Mouse (Mus musculus) spleen, adult 2 months (tissue): ENCODE data around the gene Hlcs. TPM values are rescaled to one million over a fixed set of nuclear protein-coding genes. Genes with fewer than 3 reads are reported as not detected.

Experiments
- DNase-seq, 2 experiments: peaks; one replicate each; pipeline versions ENCODE4 v3.0.0 to v3.0.0-alpha.2; 2012 to 2021; ENCODE audit warnings: low spot score in 2 of 2, low read depth in 1 of 2
- H3K27ac ChIP-seq: fragments of 200-500 bp; 2 replicates; pipeline ENCODE4 v1.5.1; 2012; ENCODE audit warnings: low read length, inconsistent platforms; ENCODE audit not compliant: insufficient read depth
- H3K27me3 ChIP-seq: fragments of 200-500 bp; 2 replicates; pipeline ENCODE4 v1.6.1; 2012; ENCODE audit warnings: mild to moderate bottlenecking, moderate library complexity, low read length, inconsistent platforms; ENCODE audit not compliant: control insufficient read depth, insufficient read depth
- H3K36me3 ChIP-seq: fragments of 200-500 bp; 2 replicates; pipeline ENCODE4 v1.6.1; 2012; ENCODE audit warnings: mild to moderate bottlenecking, low read length, inconsistent platforms; ENCODE audit not compliant: control insufficient read depth, insufficient read depth
- H3K4me1 ChIP-seq: fragments of 200-500 bp; 2 replicates; pipeline ENCODE4 v1.6.1; 2011; ENCODE audit warnings: inconsistent platforms; ENCODE audit not compliant: control insufficient read depth, insufficient read depth, insufficient read length
- H3K4me3 ChIP-seq: fragments of 200-500 bp; 2 replicates; pipeline ENCODE4 v1.5.1; 2011; ENCODE audit warnings: mild to moderate bottlenecking, inconsistent platforms; ENCODE audit not compliant: insufficient read depth, insufficient read length; ENCODE audit errors: extremely low read depth
- CTCF ChIP-seq: fragments of 200-500 bp; IDR thresholded peaks from 2 replicates; pipeline ENCODE4 v1.5.1; 2011; ENCODE audit warnings: mild to moderate bottlenecking, inconsistent platforms; ENCODE audit not compliant: insufficient read depth, insufficient read length, insufficient replicate concordance; ENCODE audit errors: extremely low read depth
- POLR2A ChIP-seq: fragments of 200-500 bp; IDR thresholded peaks from 2 replicates; pipeline ENCODE4 v1.6.1; 2011; ENCODE audit warnings: low read depth, low read length, inconsistent platforms
- WGBS: fragments of 180-500 bp; shearing (Covaris S2); methylation state at CpG from one replicate; pipeline ENCODE4 v1.1.7; 2018; 5-methylcytosine and 5-hydroxymethylcytosine counted together
- polyA plus RNA-seq: library from polyadenylated mRNA; depleted of rRNA; stranded (reverse); fragments of >200 nt; gene quantifications from 2 replicates; pipeline ENCODE4 v1.2.3, GENCODE M21; 2012

Gene Hlcs
- polyA plus RNA-seq, 1 experiment = 9.7 TPM

- no peak for TF ChIP-seq CTCF
- no peak for TF ChIP-seq POLR2A
- Histone ChIP-seq H3K36me3 (no peaks in the 10 kb centered on the region), H3K27ac (no peak overlapping the region), H3K4me1 (no peaks in the 10 kb centered on the region), H3K27me3 (no peaks in the 10 kb centered on the region), H3K4me3 (no peak overlapping the region)
- no peak for DNase-seq
- 55% methylated on average over 5 of the region's 5 CpGs for WGBS
Observed at GRCm38 (mm10) chr16:94335656-94336055, 22.3 kb upstream of the Hlcs start.

- DNase-seq = peak; percentile 36 to 75
- 82% methylated on average over 5 of the region's 5 CpGs for WGBS
- Histone ChIP-seq H3K27me3 (peaks cover 10% of the 10 kb centered on the region), H3K36me3 (no peaks in the 10 kb centered on the region), H3K4me1 (peaks cover 4% of the 10 kb centered on the region; the same call in 1 of the 2 replicates), H3K27ac (no peak overlapping the region), H3K4me3 (no peak overlapping the region)
- TF ChIP-seq POLR2A (no peak), CTCF (peak; percentile 83; the same call in 1 of the 2 replicates)
Observed at GRCm38 (mm10) chr16:94331886-94332252, 18.5 kb upstream of the Hlcs start.

GRCm38 (mm10) chr16:94331233-94331885, 18.0 kb upstream of the Hlcs start:
- Histone ChIP-seq H3K4me3 (no peak overlapping the region), H3K27ac (no peak overlapping the region), H3K4me1 (peaks cover 4% of the 10 kb centered on the region; the same call in 1 of the 2 replicates), H3K27me3 (peaks cover 10% of the 10 kb centered on the region), H3K36me3 (no peaks in the 10 kb centered on the region)
- DNase-seq = no peak
- 88% methylated on average over 9 of the region's 9 CpGs for WGBS
- TF ChIP-seq CTCF = no peak
- TF ChIP-seq POLR2A = no peak

DNA sequence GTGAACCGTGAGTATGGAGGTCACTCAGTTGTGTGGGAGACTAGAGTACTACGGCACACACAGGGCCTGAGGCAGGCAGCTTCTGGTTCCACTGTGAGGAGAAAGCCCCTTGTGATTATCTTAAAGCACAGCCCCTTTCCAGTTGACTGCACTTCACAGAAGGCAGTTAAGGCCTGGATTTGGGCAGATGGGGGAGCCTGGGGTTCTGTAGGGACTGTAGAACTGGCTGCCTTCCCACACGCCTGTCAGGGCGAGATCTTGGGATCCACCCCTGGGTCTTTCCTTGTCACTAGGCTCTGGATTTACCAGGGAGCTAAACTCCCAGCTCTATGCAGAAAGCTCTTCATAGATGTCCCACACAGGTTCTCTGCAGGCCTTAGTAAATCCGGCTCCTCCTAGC, 17.1 kb upstream of the Hlcs start:
- Histone ChIP-seq H3K36me3 (no peaks in the 10 kb centered on the region), H3K27me3 (peaks cover 10% of the 10 kb centered on the region), H3K27ac (no peak overlapping the region), H3K4me3 (no peak overlapping the region), H3K4me1 (peaks cover 4% of the 10 kb centered on the region; the same call in 1 of the 2 replicates)
- 86% methylated on average over 5 of the region's 5 CpGs for WGBS
- TF ChIP-seq POLR2A (no peak), CTCF (no peak)
- no peak for DNase-seq

DNA sequence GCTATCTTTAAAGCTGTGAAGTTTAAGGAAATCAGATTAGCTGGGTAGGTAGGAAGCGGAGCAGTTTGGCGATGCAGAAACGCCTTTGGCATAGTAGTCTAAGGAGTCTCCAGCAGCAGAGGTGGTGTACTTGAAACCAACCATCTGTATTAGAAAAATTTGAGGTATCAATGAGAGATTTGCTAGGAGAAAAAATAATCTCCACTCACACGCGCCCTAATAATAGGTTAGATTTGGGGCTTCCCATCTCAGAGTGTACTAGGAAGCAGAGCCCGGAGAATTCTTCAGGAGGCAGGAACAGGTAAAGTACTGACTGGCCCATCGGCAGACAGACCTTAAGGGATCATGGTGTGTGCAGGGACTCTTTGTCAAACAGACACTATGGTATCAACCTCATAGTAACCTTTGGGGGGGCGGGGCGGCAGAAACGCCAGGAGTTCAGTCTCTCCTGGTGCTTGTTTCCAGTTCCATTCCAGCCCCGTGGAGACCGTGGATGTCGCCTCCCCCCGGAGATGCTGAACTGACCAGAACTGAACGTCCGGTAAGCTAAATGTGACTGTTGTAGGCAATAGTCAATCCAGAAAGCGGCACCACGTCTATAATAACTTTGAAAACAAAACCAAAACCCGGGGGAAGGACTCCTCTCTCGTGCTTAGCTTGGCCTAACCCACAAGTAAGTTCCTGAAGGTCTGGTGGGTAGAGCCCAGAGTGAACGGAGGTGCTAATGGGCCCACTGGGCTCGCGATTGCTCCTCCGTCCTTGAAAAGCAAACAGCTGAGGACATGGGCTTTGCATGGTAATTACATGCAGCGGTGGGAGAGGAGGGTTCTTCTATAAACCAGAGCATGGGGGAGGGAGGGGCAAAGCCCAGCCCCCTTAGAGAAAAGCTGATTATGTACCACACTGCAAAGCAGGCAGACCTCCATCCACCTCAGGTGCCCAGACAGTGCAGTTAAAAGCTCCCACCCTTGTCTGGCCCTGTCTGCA, 15.8 kb upstream of the Hlcs start:
- Histone ChIP-seq H3K27me3 (peaks cover 10% of the 10 kb centered on the region), H3K4me1 (peaks cover 4% of the 10 kb centered on the region; the same call in 1 of the 2 replicates), H3K4me3 (peak overlapping the region; percentile 49), H3K27ac (no peak overlapping the region), H3K36me3 (no peaks in the 10 kb centered on the region)
- DNase-seq = no peak
- TF ChIP-seq POLR2A = no peak
- no peak for TF ChIP-seq CTCF
- WGBS = 14% methylated on average over 25 of the region's 25 CpGs

DNA sequence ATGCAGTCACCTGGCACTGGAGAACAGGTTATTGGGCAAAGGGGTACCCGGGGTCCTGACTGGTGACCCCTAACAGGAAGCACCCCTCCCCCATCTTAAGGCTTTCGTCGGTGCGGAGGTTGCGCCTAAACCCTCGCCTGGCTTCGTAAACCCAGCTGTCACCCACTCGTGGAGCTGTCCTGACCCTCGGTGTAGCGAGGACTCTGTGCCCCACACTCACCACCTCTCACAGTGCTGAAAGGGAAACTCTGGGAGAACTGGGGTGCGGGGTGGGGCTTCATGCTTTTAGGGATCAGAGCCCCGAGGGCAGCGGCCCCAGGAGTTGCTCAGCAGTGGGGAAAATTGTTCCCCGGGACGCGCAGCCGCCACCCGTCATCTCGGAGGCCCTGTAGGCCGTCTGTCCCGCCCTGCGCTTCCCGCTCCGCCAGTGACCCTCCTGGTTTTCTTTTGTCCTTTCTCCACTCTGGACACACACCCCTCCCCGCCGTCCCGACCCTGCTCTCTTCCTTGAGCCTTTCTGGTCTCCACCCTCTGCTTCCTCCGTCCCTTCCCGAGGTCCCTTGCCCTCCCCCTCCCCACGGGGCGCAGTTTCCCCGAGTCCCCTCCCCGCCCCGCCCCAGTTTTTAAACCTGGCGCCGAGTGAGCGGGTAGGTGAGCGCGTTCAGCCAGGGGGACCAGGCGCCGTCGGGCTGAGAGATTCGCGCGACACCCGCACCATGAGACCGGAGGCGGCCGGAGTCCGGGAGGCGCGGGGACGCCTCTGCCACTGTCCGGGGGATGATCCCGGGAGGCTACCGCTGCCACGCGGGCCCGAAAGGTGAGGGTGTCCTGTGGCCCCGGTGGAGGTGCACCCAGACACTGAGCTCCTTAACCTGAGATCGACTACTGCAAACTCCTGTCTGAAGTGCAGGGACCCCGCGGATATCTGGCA, 14.7 kb upstream of the Hlcs start, which contains the start of gene Ripply3:
Gene Ripply3, plus strand, starts transcription at position 640 of the 931 bp plus-strand sequence.
- peaks cover 10% of the 10 kb centered on the region for H3K27me3 ChIP-seq
- H3K4me1 ChIP-seq = peaks cover 4% of the 10 kb centered on the region; the same call in 1 of the 2 replicates
- no peak for TF ChIP-seq CTCF
- TF ChIP-seq POLR2A = no peak
- H3K27ac ChIP-seq = no peak within 1 kb of the TSS; the same call in 1 of the 2 replicates
- 3% methylated on average over 63 of the region's 63 CpGs for WGBS
- no peak for DNase-seq
- H3K36me3 ChIP-seq = no peaks in the 10 kb centered on the region
- H3K4me3 ChIP-seq = peak within 1 kb of the TSS; percentile 49
